Mouse (Mus musculus): ENCODE measurements at regions not wholly inside any gene's neighbourhood (a gene's known extent, or its start where the extent isn't known, plus 50 kb on each side); places are given as distances from the start of the nearest gene placed in this dataset.
A peak's percentile ranks its signal among the peaks of the same experiment; 100 is the strongest.

DNA sequence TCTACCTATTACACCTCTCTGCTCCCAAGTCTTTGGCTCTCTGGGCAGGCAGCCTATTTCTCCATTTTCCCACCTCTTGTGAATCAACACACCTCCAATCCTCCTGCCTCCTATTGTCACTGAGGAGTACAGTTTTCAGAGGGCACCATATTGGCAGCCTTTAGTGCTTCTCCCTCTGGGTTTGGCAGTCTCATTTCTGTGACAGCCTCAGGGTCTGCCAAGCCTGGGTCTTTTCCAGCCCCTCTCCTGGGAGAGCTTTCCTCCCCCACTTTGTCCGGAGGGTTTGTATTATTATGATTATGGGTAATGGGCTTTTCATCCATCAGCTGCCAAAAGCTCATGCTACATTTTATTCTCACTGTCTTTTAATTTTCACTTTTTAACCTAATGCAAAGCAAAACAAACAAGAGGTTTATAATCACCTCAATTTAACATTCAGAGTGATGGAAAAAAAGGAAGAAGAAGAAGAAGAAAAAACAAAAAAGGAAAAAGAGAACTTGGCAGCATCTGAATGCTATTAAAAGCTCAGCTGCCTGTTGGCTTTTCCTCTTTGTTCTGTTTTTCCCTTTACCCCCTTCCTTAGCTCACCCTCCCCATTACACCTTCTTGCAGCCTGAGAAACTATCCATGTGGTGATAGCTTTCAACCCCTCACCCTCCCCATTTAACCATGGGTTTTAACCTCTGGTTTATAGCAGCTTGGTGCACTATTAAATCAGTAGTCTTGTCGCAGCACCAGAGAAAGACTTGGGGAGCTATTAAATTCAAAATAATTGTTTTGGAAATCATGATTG is 790.5 kb upstream of the Cdh8 start:
- ATAC-seq (replicated peaks; ENCODE audit: low FRiP score, poor library complexity, severe bottlenecking): no peak

DNA sequence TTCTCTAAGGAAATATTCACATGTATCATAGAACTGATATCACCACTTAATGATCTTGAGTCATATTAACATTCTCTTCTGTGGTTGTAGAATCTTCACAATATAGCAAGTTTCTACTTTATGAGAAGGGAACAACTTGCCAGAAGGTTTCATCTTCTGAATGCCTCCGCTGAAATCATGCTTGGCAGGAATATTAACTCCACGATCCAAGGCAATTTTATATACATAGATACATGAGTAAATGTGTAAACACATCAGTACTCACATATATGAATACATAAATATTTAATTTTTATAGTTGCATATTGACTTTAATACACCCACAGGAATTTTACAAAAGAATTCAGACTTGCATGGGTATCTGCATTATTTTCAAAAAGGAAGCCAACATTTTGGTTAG is 777.0 kb upstream of the Cdh8 start:
- no peak for ATAC-seq (replicated peaks; ENCODE audit: low FRiP score, poor library complexity, severe bottlenecking)

GRCm38 (mm10) chr8:100190698-100191097 is 774.4 kb upstream of the Cdh8 start:
- ATAC-seq (replicated peaks; ENCODE audit: low FRiP score, poor library complexity, severe bottlenecking): no peak

DNA sequence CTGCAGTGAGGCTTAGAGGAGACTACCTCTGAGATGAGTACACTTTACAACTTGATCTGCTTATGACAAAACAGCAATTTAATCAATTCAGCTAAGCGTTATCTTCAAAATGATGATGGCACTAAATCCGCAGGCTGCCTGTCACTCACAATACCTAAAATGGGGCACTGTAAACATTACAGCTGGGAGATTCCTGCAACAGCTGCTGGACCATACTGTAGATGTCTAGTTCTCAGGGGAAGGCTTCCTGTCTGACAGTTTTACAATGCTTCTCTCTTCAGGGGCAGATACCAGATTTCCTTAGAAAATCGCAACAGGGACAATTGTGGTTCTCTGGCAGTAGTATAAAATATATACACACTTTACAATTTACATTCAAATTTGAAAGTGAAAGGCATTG is 771.7 kb upstream of the Cdh8 start:
- ATAC-seq (replicated peaks; ENCODE audit: low FRiP score, poor library complexity, severe bottlenecking): no peak

DNA sequence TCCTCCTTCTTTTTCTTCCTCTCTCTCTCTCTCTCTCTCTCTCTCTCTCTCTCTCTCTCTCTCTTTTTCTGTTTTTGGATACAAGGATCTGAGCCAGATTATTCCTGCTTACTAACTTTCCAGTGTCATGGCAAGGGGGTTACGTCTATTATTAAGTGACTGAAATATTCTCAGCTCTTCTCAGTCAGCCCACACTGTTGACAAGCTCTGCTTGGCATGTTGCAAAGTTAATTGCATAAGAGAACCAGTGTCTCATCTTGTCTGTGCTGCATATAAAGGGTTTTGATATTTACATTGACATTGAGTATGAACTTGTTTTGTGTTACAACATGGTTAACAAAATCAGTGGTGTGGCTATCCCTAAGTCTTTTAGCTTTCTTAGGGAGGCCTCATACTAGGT is 760.2 kb upstream of the Cdh8 start:
- no peak for ATAC-seq (replicated peaks; ENCODE audit: low FRiP score, poor library complexity, severe bottlenecking)

DNA sequence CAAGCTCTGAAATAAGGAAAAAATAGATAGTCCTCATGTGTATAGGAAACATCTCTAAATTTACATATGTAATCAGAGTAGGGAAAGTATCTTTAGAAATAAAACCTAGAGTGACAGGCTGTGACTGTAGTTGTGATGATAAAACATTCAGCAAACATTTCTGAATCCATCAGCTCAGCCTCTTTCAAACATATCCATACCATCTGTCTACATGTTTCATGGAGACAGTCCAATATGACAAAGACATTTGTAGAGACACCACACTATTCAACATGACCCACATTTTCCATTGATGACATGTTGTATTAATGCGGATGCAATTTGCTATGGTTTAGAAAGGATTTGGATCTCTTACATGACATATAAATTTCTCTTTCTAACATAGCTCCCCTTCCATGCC is 729.1 kb upstream of the Cdh8 start:
- ATAC-seq (replicated peaks; ENCODE audit: low FRiP score, poor library complexity, severe bottlenecking): no peak

GRCm38 (mm10) chr8:100144124-100144680 is 727.9 kb upstream of the Cdh8 start:
- no peak for ATAC-seq (replicated peaks; ENCODE audit: low FRiP score, poor library complexity, severe bottlenecking)

- ATAC-seq (replicated peaks; ENCODE audit: low FRiP score, poor library complexity, severe bottlenecking): no peak
Observed at GRCm38 (mm10) chr8:100104412-100105365, 688.4 kb upstream of the Cdh8 start.

- no peak for ATAC-seq (replicated peaks; ENCODE audit: low FRiP score, poor library complexity, severe bottlenecking)
Observed at GRCm38 (mm10) chr8:100101957-100102356, 685.7 kb upstream of the Cdh8 start.

DNA sequence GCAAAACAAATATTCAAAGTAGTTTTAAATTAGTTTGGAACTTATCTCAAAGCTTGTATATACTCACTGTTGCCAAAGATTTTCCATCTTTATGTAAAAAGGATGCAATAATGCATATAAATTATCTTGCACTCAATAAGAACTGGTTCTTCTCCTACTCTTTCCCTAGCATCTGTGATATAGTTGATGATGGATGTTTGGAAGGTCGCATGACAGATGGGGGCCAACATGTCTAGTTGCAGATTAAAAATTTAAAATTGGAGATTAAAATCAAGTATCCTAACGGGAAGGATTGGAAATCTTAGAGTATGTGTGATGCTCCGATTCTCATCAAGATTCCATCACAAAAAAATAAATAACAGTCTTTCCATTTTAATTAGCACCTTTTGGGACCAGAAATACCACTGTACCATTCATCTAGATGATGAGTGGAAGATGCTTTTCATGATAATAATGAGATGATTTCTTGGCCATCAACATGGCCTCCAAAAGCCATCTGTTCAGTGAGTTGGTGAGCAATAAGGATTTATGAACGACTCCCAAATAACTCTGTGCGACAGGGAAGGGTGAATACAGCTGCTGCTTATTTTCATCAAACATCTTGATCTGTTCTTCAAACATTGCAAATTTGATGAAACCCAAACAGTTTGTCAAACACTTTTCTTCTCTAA is 655.9 kb upstream of the Cdh8 start:
- ATAC-seq (replicated peaks; ENCODE audit: low FRiP score, poor library complexity, severe bottlenecking): no peak

- ATAC-seq (replicated peaks; ENCODE audit: low FRiP score, poor library complexity, severe bottlenecking): no peak
Observed at GRCm38 (mm10) chr8:100069761-100070160, 653.5 kb upstream of the Cdh8 start.

GRCm38 (mm10) chr8:100038931-100039330 is 622.7 kb upstream of the Cdh8 start:
- no peak for ATAC-seq (replicated peaks; ENCODE audit: low FRiP score, poor library complexity, severe bottlenecking)

DNA sequence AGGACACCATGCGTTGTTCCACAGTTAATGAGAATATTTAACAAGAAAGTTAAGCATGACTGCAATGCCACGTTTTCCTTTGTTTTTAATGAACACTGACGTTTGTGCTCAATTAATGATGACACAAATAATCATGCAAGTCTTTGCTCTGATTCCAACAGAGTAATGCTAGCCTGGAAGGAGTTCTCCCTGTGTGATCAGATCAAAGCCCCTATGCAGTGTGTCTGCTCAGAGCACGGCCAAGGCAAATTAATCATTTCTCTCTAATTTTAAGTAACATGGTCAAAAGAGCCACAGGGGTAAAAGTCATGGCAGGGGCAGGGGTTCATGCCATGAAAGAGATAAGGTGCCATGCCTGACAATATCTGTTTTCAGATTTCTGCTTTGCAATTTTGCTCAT is 618.2 kb upstream of the Cdh8 start:
- no peak for ATAC-seq (replicated peaks; ENCODE audit: low FRiP score, poor library complexity, severe bottlenecking)

- peak; percentile 91 for ATAC-seq (replicated peaks; ENCODE audit: low FRiP score, poor library complexity, severe bottlenecking)
Observed at GRCm38 (mm10) chr8:100030358-100030757, 614.1 kb upstream of the Cdh8 start.

- no peak for ATAC-seq (replicated peaks; ENCODE audit: low FRiP score, poor library complexity, severe bottlenecking)
Observed at GRCm38 (mm10) chr8:100015638-100016037, 599.4 kb upstream of the Cdh8 start.

GRCm38 (mm10) chr8:99999554-99999953 is 583.3 kb upstream of the Cdh8 start:
- ATAC-seq (replicated peaks; ENCODE audit: low FRiP score, poor library complexity, severe bottlenecking): no peak

DNA sequence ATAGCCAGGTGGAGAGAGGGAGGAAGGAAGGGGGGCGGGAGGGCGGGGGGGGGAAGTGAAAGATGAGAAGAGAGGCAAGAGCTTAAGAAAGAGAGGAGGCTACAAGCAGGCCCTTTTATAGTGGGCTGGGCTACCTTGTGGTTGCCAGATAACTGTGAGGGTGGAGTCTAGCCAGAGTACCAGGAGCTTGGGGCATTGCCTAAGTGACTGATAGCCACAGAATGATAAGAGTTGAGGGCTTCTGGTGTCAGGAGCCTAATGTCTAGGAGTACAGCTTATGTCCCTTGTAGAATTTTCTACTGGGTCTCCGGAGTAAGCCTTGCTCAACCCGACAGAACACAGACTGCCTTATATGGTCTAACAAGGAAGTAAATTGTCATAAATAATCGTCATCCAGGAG is 567.4 kb upstream of the Cdh8 start:
- no peak for ATAC-seq (replicated peaks; ENCODE audit: low FRiP score, poor library complexity, severe bottlenecking)

DNA sequence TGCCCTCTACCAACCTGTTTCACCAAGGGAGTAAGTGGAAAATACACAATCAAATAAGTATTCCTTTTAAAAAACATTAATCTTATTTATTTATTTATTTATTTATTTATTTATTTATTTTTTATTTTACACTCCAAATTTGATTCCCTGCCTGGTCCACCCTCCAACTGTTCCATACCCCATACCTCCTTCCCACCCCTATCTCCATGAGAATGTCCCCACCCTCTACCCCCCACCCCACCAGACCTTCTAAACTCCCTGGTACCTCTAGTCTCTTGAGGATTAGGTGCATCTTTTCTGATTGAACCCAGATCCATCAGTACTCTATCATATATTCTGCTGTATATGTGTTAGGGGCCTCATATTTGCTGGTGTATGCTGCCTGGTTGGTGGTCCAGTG is 538.4 kb upstream of the Cdh8 start:
- ATAC-seq (replicated peaks; ENCODE audit: low FRiP score, poor library complexity, severe bottlenecking): no peak

DNA sequence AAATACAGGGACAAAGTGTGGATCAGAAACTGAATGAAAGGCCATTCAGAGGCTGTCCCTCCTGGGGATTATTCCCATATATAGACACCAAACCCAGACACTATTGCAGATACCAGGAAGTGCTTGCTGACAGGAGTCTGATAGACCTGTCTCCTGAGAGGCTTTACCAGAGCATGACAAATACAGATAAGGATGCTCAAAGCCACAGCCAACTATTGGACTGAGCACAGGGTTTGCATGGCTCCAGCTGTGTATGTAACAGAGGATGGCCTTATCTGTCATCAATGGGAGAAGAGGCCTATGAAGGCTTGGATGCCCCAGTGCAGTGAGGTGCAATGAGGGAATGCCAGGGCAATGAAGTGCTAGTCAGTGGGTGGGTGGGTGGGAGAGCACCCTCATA is 537.6 kb upstream of the Cdh8 start:
- ATAC-seq (replicated peaks; ENCODE audit: low FRiP score, poor library complexity, severe bottlenecking): no peak

- no peak for ATAC-seq (replicated peaks; ENCODE audit: low FRiP score, poor library complexity, severe bottlenecking)
Observed at GRCm38 (mm10) chr8:99933159-99933558, 516.9 kb upstream of the Cdh8 start.
